Mouse (Mus musculus) gastrocnemius, adult 18-20 months (tissue): ENCODE results near the gene F3. TPM values are rescaled to one million over a fixed set of nuclear protein-coding genes. Genes with fewer than 3 reads are reported as not detected.
"Not testable (repeated sequence)": the region's sequence is repeated elsewhere in the genome, so short reads cannot be mapped to it uniquely, and the experiment has no call there.

Experiments
- DNase-seq: peaks from one replicate; pipeline ENCODE4 v3.0.0; 2021; ENCODE audit warnings: low spot score
- total RNA-seq, 2 experiments: library from RNA; stranded (reverse); gene quantifications; 2 replicates each; pipeline ENCODE4 v1.2.3; 2021

Gene F3
- total RNA-seq, 2 experiments from 2014 or later, result 3.3 to 7.9 TPM

- DNase-seq, result no peak
Measured at GRCm38 (mm10) chr3:121737901-121738300, 14.6 kb downstream of the F3 start.

DNA sequence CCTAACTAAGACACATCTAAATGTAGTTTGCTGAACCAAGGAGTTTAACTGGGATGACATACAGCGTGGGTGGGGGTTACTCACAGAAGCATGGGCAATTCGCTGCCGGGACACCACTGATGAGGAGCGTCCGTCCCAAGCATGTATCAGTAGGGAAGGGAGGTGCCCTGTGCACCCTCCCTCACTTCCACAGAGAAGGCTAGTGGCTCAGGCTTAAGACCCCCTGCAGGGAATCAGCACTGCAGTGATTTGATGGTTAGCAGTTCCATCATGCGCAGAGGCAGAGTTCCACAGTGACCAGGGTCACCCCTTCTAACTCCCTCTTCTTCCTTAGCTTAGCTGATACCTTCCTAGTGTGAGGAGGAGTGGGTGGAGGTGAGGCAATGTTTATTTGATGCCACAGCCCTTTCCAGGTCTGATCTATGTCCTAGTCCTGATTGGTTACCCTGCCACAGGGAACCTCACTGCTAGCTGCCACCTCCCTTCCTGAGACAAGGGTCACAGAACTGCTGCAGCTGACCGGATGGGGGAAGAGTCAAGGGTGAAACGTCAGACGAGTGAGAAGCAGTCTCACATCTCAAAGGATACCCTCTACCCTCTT lies 15.5 kb downstream of the F3 start:
- DNase-seq, result no peak

DNA sequence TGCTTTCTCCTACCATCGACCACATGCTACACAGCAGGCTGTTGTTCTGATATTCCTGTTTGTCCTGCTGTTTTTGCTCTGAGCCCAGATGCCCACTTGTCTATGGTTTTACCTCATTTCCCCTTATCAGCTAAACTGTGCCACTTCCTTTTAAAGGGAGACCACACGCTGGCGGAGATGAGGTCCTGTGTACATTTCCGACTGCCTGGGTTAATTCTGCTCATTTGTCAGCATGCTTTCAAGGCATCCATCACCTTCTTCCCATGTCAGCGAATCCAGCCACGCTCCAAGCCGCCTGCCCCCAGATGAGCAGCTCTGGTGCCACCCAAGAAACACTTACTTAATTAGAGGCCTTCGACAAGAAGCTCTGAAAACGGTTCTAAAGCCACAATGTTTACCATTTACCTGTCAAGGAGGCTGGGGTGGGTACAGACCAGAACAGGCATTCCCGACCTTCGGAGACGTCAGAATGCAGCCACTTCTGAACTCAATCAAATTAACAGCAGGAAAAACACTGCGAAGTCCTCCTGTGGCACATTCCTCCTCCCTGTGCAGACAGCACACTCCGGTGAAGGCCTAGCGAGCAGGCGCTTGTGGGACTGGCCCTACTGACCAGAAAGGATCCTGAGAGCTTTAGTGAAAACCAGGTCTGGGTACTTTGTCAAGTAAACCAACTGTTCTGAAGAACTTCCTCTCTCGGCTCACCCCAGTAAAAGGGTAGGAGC lies 16.3 kb downstream of the F3 start:
- DNase-seq, result no peak

DNA sequence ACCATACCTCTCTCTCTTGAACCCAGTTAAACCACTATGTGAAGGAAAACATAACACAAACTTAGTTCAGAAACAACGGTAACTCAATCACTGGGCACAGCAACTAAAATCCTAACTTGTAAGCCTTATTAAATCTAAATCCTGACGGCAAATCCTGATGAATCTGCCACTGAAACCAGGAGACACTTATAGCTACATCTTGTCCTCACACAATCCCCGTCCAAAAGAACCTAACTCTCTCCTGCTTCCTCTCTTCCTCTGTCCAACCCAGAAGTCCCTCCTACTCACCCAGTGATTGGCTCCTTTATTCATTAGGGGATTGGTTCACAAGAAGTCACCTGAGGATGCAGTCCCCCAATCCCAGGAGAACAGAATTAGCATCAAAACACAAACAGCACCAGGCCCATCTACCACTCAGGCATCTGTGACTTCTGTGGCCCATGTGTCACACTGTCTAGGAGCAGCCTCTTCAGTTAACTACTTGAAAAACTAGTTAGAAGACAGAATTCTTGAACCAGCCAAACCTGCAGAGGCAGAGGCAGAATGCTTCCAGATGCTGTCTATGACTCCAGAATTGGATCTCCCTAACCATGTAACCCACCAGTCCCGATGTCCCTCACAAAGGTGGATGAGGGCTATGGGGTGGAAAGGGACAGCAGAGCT lies 18.0 kb downstream of the F3 start:
- DNase-seq, result not testable (repeated sequence)

DNA sequence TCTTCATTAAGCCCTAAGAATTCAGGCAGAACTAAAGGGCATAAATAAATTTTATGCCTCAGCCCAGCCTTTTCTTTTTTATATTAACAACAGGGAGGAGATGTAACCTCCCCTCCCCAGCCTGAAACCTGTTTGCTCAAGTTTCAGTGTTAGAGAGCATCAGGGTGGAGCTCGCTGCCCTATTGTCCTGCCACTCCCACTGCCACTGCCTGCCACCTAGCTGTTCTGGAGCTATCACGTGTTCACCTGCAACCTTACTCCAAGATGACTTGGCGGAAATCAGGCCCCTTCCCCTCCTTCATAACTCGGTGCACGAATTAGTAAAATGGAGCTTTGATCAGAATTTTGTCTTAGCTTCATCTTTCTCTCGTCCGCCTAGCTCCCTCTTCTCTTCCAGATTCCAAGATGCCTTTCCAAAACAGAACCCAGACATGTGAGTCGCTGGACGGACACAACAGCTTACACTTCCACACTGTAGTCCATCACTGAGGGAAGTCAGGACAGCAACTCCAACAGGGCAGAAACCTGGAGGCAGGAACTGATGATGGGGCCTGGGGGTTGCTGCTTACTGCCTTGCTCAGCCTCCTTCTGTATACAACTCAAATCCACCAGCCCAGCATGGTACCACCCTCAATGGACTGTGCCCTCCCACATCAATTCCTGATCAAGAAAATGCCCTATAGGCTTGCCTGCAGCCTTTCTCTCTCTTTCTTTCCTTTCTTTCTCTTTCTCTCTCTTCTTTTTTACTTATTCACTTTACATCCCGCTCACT lies 31.2 kb downstream of the F3 start:
- not testable (repeated sequence) for DNase-seq

- DNase-seq, result no peak
Measured at GRCm38 (mm10) chr3:121755152-121755551, 31.8 kb downstream of the F3 start.

- no peak for DNase-seq
Measured at GRCm38 (mm10) chr3:121758373-121758772, 35.0 kb downstream of the F3 start.

DNA sequence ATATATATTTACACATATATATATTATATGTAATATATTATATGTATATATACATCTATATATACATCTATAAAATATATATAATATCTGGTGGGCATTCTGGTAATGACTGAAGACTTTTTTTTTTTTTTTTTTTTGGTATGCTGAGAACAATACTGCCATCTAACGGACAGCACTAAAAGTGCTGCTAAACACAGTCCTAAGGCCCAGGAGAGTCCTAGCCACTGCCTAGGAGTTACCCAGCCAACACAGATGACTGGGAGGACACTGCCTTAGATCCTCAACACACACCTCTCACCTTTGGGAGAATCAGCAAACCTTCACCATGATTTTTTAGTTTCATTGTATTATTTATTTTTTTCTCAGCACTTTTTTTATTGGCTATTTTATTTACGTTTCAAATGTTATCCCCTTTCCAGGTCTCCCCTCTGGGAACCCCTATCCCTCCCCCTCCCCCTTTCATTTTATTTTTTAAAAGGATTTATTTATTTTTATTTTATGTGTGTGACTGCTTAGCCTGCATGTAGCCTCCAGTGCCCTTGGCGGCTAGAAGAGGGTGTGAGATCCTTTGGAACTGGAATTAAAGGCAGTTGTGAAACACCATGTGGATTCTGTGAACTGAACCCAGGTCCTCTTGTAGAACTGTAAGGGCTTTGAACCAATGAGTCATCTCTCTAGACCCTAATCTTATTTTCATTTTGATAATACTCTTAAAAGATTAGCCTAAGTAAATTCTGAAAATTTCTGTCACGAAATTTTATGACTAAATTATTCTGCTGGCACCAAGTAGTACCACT lies 38.9 kb downstream of the F3 start:
- peak; percentile 15 for DNase-seq

DNA sequence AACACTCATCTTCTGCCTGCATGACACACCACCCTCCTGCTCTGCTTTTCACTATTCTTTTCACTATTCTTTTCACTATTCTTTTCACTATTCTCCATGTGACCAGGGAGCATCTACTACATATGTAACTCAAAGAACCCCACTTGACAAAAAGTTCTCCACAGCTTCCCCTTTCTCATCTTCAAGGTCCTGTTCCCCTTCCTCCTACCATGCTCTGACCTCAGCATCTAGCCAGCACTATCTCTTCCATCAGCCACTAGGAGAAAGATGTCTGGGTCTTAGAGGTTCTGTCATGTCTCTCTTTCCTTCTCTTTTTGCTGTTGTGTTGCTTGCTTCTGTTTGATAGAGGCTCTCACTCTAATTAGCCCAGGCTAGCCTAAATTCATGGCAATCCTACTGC lies 42.7 kb downstream of the F3 start:
- DNase-seq, result no peak

- DNase-seq, result no peak
Measured at GRCm38 (mm10) chr3:121766818-121767217, 43.5 kb downstream of the F3 start.

GRCm38 (mm10) chr3:121768770-121769169 lies 45.4 kb downstream of the F3 start:
- DNase-seq, result no peak

- DNase-seq, result not testable (repeated sequence)
Measured at GRCm38 (mm10) chr3:121773336-121773735, 50.0 kb downstream of the F3 start.

DNA sequence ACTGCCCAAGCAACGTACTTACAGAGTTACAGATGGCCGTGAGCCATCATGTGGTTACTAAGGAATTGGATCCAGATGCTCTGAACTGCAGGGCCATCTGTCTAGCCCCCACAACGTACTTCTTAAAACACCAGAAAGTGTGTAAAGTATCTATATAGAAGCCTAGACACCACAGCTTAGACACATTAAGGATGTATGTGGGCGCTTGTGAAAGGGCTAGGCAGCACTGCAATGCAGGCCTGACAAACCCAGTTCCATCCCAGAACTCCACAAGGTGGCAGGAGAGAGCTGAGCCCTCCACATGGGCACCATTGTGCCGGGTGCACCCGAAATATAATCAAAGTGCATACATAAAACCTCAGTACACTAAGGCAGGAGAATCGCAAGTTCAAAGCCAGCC lies 54.6 kb downstream of the F3 start:
- DNase-seq, result peak; percentile 59

DNA sequence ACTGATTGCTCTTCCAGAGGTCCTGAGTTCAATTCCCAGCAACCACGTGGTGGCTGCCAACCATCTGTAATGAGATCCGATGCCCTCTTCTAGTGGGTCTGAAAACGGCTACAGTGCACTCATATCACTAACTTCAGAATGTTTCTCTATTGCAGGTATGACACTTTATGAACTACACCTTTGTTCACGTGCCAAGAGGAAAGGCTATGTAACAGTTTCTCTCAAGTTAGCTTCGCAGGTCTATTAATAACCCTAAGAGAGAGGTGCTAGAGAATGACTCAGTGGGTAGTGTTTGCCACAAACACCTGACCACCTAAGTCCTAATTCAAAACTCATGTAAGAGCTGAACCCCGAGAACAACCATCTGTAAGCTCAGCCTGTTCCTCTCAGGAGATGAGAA lies 59.7 kb downstream of the F3 start:
- DNase-seq, result no peak

Other genes with a start within 250 kb of the F3 start
- gene Slc44a3, start 191.1 kb upstream of the F3 start, total RNA-seq, result not detected
- gene 4930432M17Rik, start 52.8 kb upstream of the F3 start, total RNA-seq, result not detected
- 10 to 100 TPM; 36.0 to 41.7 TPM for gene Abcd3, start 91.8 kb downstream of the F3 start, total RNA-seq
- 10 to 100 TPM in 1 of 2 experiments, 1 to 10 TPM in 1; 9.0 to 18.0 TPM for gene Arhgap29, start 229.0 kb downstream of the F3 start, total RNA-seq